10 mouse cellular contexts compared by ENCODE assay signal in genomic region chr12:117820859-117821221, GRCm38 (mm10). TPM values are rescaled to one million over a fixed set of nuclear protein-coding genes. Genes with fewer than 3 reads are reported as not detected.
DNase-seq lines count a peak whose midpoint lies in the region; ATAC-seq and TF ChIP-seq lines count a peak whose summit lies in the region.
"Had no signal": no experiment of that assay in that cellular context is flagged by ENCODE, and none has a peak within 500 bp of the region (broad histone marks: within the 10 kb centered on the region; RNA-seq: fewer than 3 reads in every experiment).

No protein-coding gene starts in this region.

- H3K27me3 ChIP-seq in kidney, embryonic 16.5 days (ENCODE audit: insufficient read depth, low read length): 0 out of 2 replicates have a peak, but pooled peaks cover 5% of the 10 kb centered on the region
- H3K27me3 ChIP-seq in liver, embryonic 14.5 days (ENCODE audit: control insufficient read depth, insufficient read depth, low read length): no peaks in the 10 kb centered on the region

- H3K9me3 ChIP-seq in kidney, embryonic 16.5 days (ENCODE audit: low read length): no peaks in the 10 kb centered on the region
- no peaks in the 10 kb centered on the region for H3K9me3 ChIP-seq in ES-E14 (ENCODE audit: control insufficient read depth, insufficient read depth, low read depth, low read length)
- H3K9me3 ChIP-seq in liver, embryonic 14.5 days (ENCODE audit: control insufficient read depth, low read length): no peaks in the 10 kb centered on the region
- H3K9me3 ChIP-seq: neural tube, embryonic 15.5 days had no signal

- H3K27ac ChIP-seq in kidney, embryonic 16.5 days (ENCODE audit: low read length): no peak overlapping the region
- no peak overlapping the region for H3K27ac ChIP-seq in ES-E14 (ENCODE audit: insufficient read depth, low read depth, low read length, poor library complexity, severe bottlenecking)
- H3K27ac ChIP-seq in liver, embryonic 14.5 days: no peak overlapping the region
- H3K27ac ChIP-seq: neural tube, embryonic 15.5 days had no signal

- no peak overlapping the region for H3K4me2 ChIP-seq in kidney, embryonic 16.5 days (replicated peaks; ENCODE audit: low read depth, low read length)
- H3K4me2 ChIP-seq in liver, embryonic 14.5 days (ENCODE audit: low read depth): no peak overlapping the region
- H3K4me2 ChIP-seq: neural tube, embryonic 15.5 days had no signal

- in situ Hi-C loops in ES-E14 (cut with MboI; ENCODE audit: low sequenced_read_pairs in 2 of 2, unreplicated experiment in 2 of 2): no loop called here

- TF ChIP-seq CTCF in liver, embryonic 14.5 days (IDR thresholded peaks at IDR 0.05; ENCODE audit: low read depth): peak; percentile 40; the same call in 1 of the 2 replicates

- no peaks in the 10 kb centered on the region for H3K36me3 ChIP-seq in kidney, embryonic 16.5 days (ENCODE audit: insufficient read depth, low read length)
- H3K36me3 ChIP-seq in ES-E14 (ENCODE audit: control insufficient read depth, insufficient read depth, low read length, poor library complexity, severe bottlenecking): no peaks in the 10 kb centered on the region
- H3K36me3 ChIP-seq in liver, embryonic 14.5 days (replicated peaks; ENCODE audit: control insufficient read depth, insufficient read depth, low read depth): no peaks in the 10 kb centered on the region
- H3K36me3 ChIP-seq: neural tube, embryonic 15.5 days had no signal

- no peak for DNase-seq in kidney, adult 11 months
- DNase-seq in A20 (ENCODE audit: low read depth, low spot score) (peak; percentile 35), ES-E14 (ENCODE audit: low read depth, low spot score) (peak; percentile 17)
- no peak for DNase-seq in liver, embryonic 14.5 days (ENCODE audit: low read depth in 3 of 3, low spot score in 3 of 3)
- DNase-seq in adrenal gland, adult 2 months: no peak
- DNase-seq in gastrocnemius, postnatal 4 days (ENCODE audit: low spot score in 2 of 2): no peak
- DNase-seq: gastrocnemius, postnatal 36 days; kidney, postnatal 10 days had no signal

- no peak overlapping the region for H3K9ac ChIP-seq in kidney, embryonic 16.5 days (replicated peaks; ENCODE audit: low read length)
- H3K9ac ChIP-seq in ES-E14 (ENCODE audit: insufficient read depth, low read depth, low read length, poor library complexity, severe bottlenecking): no peak overlapping the region
- H3K9ac ChIP-seq in liver, embryonic 14.5 days (replicated peaks): no peak overlapping the region
- H3K9ac ChIP-seq: neural tube, embryonic 15.5 days had no signal

- no peak overlapping the region for H3K4me3 ChIP-seq in kidney, embryonic 16.5 days (ENCODE audit: low read length)
- H3K4me3 ChIP-seq in ES-E14 (ENCODE audit: insufficient read depth in 1 of 2, low read depth in 1 of 2, low read length in 2 of 2, poor library complexity in 1 of 2, severe bottlenecking in 1 of 2): no peak overlapping the region
- no peak overlapping the region for H3K4me3 ChIP-seq in liver, embryonic 14.5 days (ENCODE audit: insufficient read depth in 1 of 2, low read depth in 2 of 2, low read length in 2 of 2)
- H3K4me3 ChIP-seq: neural tube, embryonic 15.5 days had no signal

- no peak for TF ChIP-seq EP300 in liver, embryonic 14.5 days (IDR thresholded peaks at IDR 0.05; ENCODE audit: low read depth)

- no peaks in the 10 kb centered on the region for H3K4me1 ChIP-seq in kidney, embryonic 16.5 days (ENCODE audit: insufficient read depth, low read length)
- H3K4me1 ChIP-seq in ES-E14 (ENCODE audit: control insufficient read depth in 2 of 2, insufficient read depth in 2 of 2, low read length in 2 of 2, poor library complexity in 1 of 2): no peaks in the 10 kb centered on the region
- H3K4me1 ChIP-seq in liver, embryonic 14.5 days (replicated peaks; ENCODE audit: control insufficient read depth in 2 of 2, insufficient read depth in 2 of 2, low read length in 1 of 2): no peaks in the 10 kb centered on the region
- H3K4me1 ChIP-seq: neural tube, embryonic 15.5 days had no signal

- 0 out of 2 replicates have a peak, but pooled peaks have one; percentile 31 for ATAC-seq in kidney, embryonic 16.5 days (ENCODE audit: low FRiP score, low TSS enrichment)
- ATAC-seq in liver, embryonic 14.5 days (ENCODE audit: insufficient read depth): no peak

TF ChIP-seq in ES-E14, 5 proteins besides CTCF, POLR2A, EP300 and RAD21:
- no peak for TF ChIP-seq ZC3H11A (IDR thresholded peaks at IDR 0.05; ENCODE audit: borderline replicate concordance, low read depth, low read length)
TF ChIP-seq in ES-E14: peak in this region for 0.

RNA-seq across cellular contexts. Expression of gene Cdca7l, which starts 16.8 kb away (rescaled TPM):
- 53.2 and 58.0 TPM in 2 replicates for polyA plus RNA-seq in kidney, embryonic 16.5 days (2015; fragmentation: Nextera tagmentation; extraction: Ambion mirVana)
- 20.2 and 20.5 TPM in 2 replicates for total RNA-seq in ES-E14 (2012; rRNA removed)
- 6.0 and 11.0 TPM in 2 replicates for polyA plus RNA-seq in liver, embryonic 14.5 days (2012; rRNA removed)
- polyA plus RNA-seq in liver, embryonic 14.5 days (2014; fragmentation: Nextera tagmentation; extraction: Ambion mirVana): 15.9 and 18.8 TPM in 2 replicates
- 1 to 10 TPM; 2.1 to 2.3 TPM for total RNA-seq in adrenal gland, adult 2 months (2021)
- 1.3 and 2.0 TPM in 2 replicates for polyA plus RNA-seq in adrenal gland, adult 2 months (2012; rRNA removed)
- total RNA-seq in gastrocnemius, postnatal 4 days (2021): 1 to 10 TPM; 8.1 to 8.6 TPM

Comparison
In these comparisons a context has a peak if more than half of its experiments do, and no peak if none do; other contexts are left out.
1. DNase-seq: peak in A20 (single experiment) and ES-E14 (single experiment); none in kidney, adult 11 months (single experiment), liver, embryonic 14.5 days (0 of 3), adrenal gland, adult 2 months (single experiment) and gastrocnemius, postnatal 4 days (0 of 2).